23 mouse cellular contexts compared by ENCODE assay signal in the genomic region with DNA sequence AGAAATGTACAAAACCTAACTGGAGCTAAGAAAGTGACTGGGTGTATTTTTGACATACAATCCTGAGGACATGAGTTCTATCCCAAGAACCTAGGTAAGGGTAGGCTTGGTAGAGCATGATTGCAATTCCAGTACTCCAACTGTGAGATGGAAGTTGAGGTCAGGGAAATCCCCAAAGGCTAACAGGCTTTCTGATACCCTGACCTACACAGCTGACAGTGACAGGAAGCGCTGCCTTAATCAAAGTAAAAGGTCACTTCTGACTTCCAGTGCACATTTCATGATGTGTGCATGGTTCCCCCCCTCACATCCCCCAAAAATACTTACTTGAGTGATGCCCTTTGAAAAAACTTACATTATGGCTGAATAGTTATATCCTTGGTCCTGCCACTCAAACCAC.
DNase-seq lines count a peak whose midpoint lies in the region; ATAC-seq and TF ChIP-seq lines count a peak whose summit lies in the region.
"Had no signal": no experiment of that assay in that cellular context is flagged by ENCODE, and none has a peak within 500 bp of the region (broad histone marks: within the 10 kb centered on the region; RNA-seq: fewer than 3 reads in every experiment).

No protein-coding gene starts in this region.

- no peak overlapping the region for H3K4me3 ChIP-seq in kidney, adult 2 months (ENCODE audit: insufficient read depth, low read depth, low read length)
- no peak overlapping the region for H3K4me3 ChIP-seq in forebrain, embryonic 16.5 days (replicated peaks; ENCODE audit: low read length)

- H3K9ac ChIP-seq in forebrain, embryonic 16.5 days (replicated peaks; ENCODE audit: low read depth, low read length) = no peak overlapping the region

- peak; percentile 88 for DNase-seq in heart, adult 11 months
- DNase-seq in heart, postnatal 14 days = no peak
- DNase-seq in kidney, adult 2 months = no peak
- no peak for DNase-seq in kidney, adult 8-10 months
- peak; percentile 12 for DNase-seq in adipocyte (ENCODE audit: low spot score)
- DNase-seq in layer of hippocampus, postnatal 25 days (ENCODE audit: extremely low spot score in 1 of 2, low spot score in 1 of 2) = no peak
- DNase-seq: adrenal gland, adult 2 months; adrenal gland, adult 8-10 months; adrenal gland, postnatal 10 days; adrenal gland, postnatal 14 days; adrenal gland, postnatal 25 days; adrenal gland, postnatal 36 days; B cell, adult 2 months; cerebellum, adult 11 months; cerebellum, adult 11-12 months; cerebellum, adult 18-20 months; cerebellum, adult 2 months had no signal

- H3K4me1 ChIP-seq in kidney, adult 2 months (ENCODE audit: control insufficient read depth, insufficient read depth, low read length) = no peaks in the 10 kb centered on the region
- H3K4me1 ChIP-seq in forebrain, embryonic 16.5 days (replicated peaks; ENCODE audit: control insufficient read depth, insufficient read depth, low read length) = no peaks in the 10 kb centered on the region

- H3K27me3 ChIP-seq in kidney, adult 2 months (replicated peaks; ENCODE audit: control insufficient read depth, insufficient read depth, low read length) = no peaks in the 10 kb centered on the region
- no peaks in the 10 kb centered on the region for H3K27me3 ChIP-seq in forebrain, embryonic 16.5 days (replicated peaks; ENCODE audit: control insufficient read depth, insufficient read depth, low read length)
- H3K27me3 ChIP-seq: CH12.LX, Patski had no signal

- H3K4me2 ChIP-seq in forebrain, embryonic 16.5 days (ENCODE audit: low read length) = no peak overlapping the region

- intact Hi-C loops in heart, postnatal 14 days (cut with DNase I) = no loop called here

- no peak for TF ChIP-seq CTCF in kidney, adult 2 months (conservative IDR thresholded peaks at IDR 0.05; ENCODE audit: insufficient read depth, insufficient read length, low read depth, low read length)

- 94% methylated on average over 1 of the region's 1 CpGs for WGBS in kidney, adult 2 months
- 94% methylated on average over 1 of the region's 1 CpGs for WGBS in forebrain, embryonic 16.5 days

- H3K27ac ChIP-seq in kidney, adult 2 months (ENCODE audit: insufficient read depth, low read depth, low read length) = peak overlapping the region; percentile 16; the same call in 1 of the 2 replicates
- no peak overlapping the region for H3K27ac ChIP-seq in forebrain, embryonic 16.5 days (ENCODE audit: low read length)

- ATAC-seq in CD4-positive, CD25-positive, alpha-beta regulatory T cell, adult 4 months = peak; percentile 57
- no peak for ATAC-seq in forebrain, embryonic 16.5 days
- ATAC-seq: activated CD4-positive, CD25-positive, alpha-beta regulatory T cell, adult 4 months; Patski had no signal

- H3K9me3 ChIP-seq in forebrain, embryonic 16.5 days (ENCODE audit: control insufficient read depth, low read length) = no peaks in the 10 kb centered on the region
- H3K9me3 ChIP-seq: G1E had no signal

- H3K36me3 ChIP-seq in kidney, adult 2 months (ENCODE audit: control insufficient read depth, insufficient read depth, low read length) = no peaks in the 10 kb centered on the region
- no peaks in the 10 kb centered on the region for H3K36me3 ChIP-seq in forebrain, embryonic 16.5 days (ENCODE audit: control insufficient read depth, insufficient read depth)
- H3K36me3 ChIP-seq: G1E had no signal

- TF ChIP-seq POLR2A in kidney, adult 2 months (IDR thresholded peaks at IDR 0.05; ENCODE audit: low read depth, low read length) = no peak

Comparison
In these comparisons a context has a peak if more than half of its experiments do, and no peak if none do; other contexts are left out.
1. DNase-seq: peak in heart, adult 11 months (single experiment) and adipocyte (single experiment); none in heart, postnatal 14 days (0 of 2), kidney, adult 2 months (single experiment), kidney, adult 8-10 months (0 of 2) and layer of hippocampus, postnatal 25 days (0 of 2).